Mouse (Mus musculus) kidney, embryonic 16.5 days (tissue): ENCODE results near the gene Ada. TPM values are rescaled to one million over a fixed set of nuclear protein-coding genes. Genes with fewer than 3 reads are reported as not detected.

ENCODE experiments used
- ATAC-seq: fragments of 200-750 bp; cut with Nextera tagmentation; 2 replicates; pipeline ENCODE4 v1.8.0; 2017; ENCODE audit warnings: moderate TSS enrichment; ENCODE audit not compliant: low FRiP score, low TSS enrichment
- H3K27ac ChIP-seq: fragments of 300-500 bp; sonication (generic); 2 replicates; pipeline ENCODE4 v1.5.1; 2014; ENCODE audit warnings: low read length
- H3K27me3 ChIP-seq: fragments of 300-500 bp; sonication (generic); 2 replicates; pipeline ENCODE4 v1.6.1; 2014; ENCODE audit warnings: low read length, control low read depth, mixed read lengths; ENCODE audit not compliant: insufficient read depth
- H3K36me3 ChIP-seq: fragments of 300-500 bp; sonication (generic); 2 replicates; pipeline ENCODE4 v1.6.1; 2014; ENCODE audit warnings: low read length, control low read depth, mixed read lengths; ENCODE audit not compliant: insufficient read depth
- H3K4me1 ChIP-seq: fragments of 300-500 bp; sonication (generic); 2 replicates; pipeline ENCODE4 v1.6.1; 2014; ENCODE audit warnings: low read length, control low read depth, mixed read lengths; ENCODE audit not compliant: insufficient read depth
- H3K4me2 ChIP-seq: fragments of 300-500 bp; sonication (generic); replicated peaks from 2 replicates; pipeline ENCODE4 v1.6.1; 2014; ENCODE audit warnings: low read depth, low read length
- H3K4me3 ChIP-seq: fragments of 300-500 bp; sonication (generic); 2 replicates; pipeline ENCODE4 v1.5.1; 2014; ENCODE audit warnings: mild to moderate bottlenecking, low read length
- H3K9ac ChIP-seq: fragments of 300-500 bp; sonication (generic); replicated peaks from 2 replicates; pipeline ENCODE4 v1.6.1; 2014; ENCODE audit warnings: low read length
- H3K9me3 ChIP-seq: fragments of 300-500 bp; sonication (generic); 2 replicates; pipeline ENCODE4 v1.6.1; 2016; ENCODE audit warnings: low read length, control low read depth
- WGBS: fragments of 180-500 bp; shearing (Covaris S2); extraction: QIAGEN DNeasy Blood & Tissue Kit; methylation state at CpG from one replicate; pipeline ENCODE4 v1.1.7; 2014; 5-methylcytosine and 5-hydroxymethylcytosine counted together
- polyA plus RNA-seq: library from polyadenylated mRNA; unstranded; fragments of >200 nt; fragmentation: Nextera tagmentation; extraction: Ambion mirVana; gene quantifications from 2 replicates; pipeline ENCODE4 v1.2.1, GENCODE M21; 2015

Ada gene
- 11.7 and 13.3 TPM in 2 replicates for polyA plus RNA-seq

- 1% methylated on average over 52 of the region's 57 CpGs for WGBS
Measured at GRCm38 (mm10) chr2:163749647-163750611, at the start of gene Ada. TSS of gene Ada (minus strand) at chr2:163750239.

GRCm38 (mm10) chr2:163798411-163798810, 48.4 kb upstream of the Ada start:
- Histone ChIP-seq H3K27ac (no peak overlapping the region), H3K9ac (no peak overlapping the region), H3K4me1 (no peaks in the 10 kb centered on the region), H3K9me3 (no peaks in the 10 kb centered on the region), H3K27me3 (no peaks in the 10 kb centered on the region), H3K4me2 (no peak overlapping the region), H3K36me3 (no peaks in the 10 kb centered on the region), H3K4me3 (no peak overlapping the region)
- ATAC-seq = no peak
- 74% methylated on average over 7 of the region's 7 CpGs for WGBS

More at GRCm38 (mm10) chr2:163749647-163750611, at the start of gene Ada:
- Histone ChIP-seq H3K27me3 (peaks cover 10% of the 10 kb centered on the region; the same call in 1 of the 2 replicates), H3K36me3 (no peaks in the 10 kb centered on the region), H3K4me1 (0 out of 2 replicates have a peak, but pooled peaks cover 5% of the 10 kb centered on the region), H3K9me3 (no peaks in the 10 kb centered on the region), H3K4me3 (peak within 1 kb of the TSS; percentile 62), H3K27ac (no peak within 1 kb of the TSS), H3K4me2 (peak within 1 kb of the TSS; percentile 99), H3K9ac (peak within 1 kb of the TSS; percentile 72)
- ATAC-seq = peak; percentile 82

- H3K4me2 ChIP-seq = no peak overlapping the region
- H3K4me3 ChIP-seq = no peak overlapping the region
- H3K36me3 ChIP-seq = no peaks in the 10 kb centered on the region
- 74% methylated on average over 4 of the region's 4 CpGs for WGBS
- H3K4me1 ChIP-seq = no peaks in the 10 kb centered on the region
- no peaks in the 10 kb centered on the region for H3K9me3 ChIP-seq
- no peak overlapping the region for H3K27ac ChIP-seq
- ATAC-seq = 0 out of 2 replicates have a peak, but pooled peaks have one; percentile 27
- H3K27me3 ChIP-seq = no peaks in the 10 kb centered on the region
- no peak overlapping the region for H3K9ac ChIP-seq
Measured at GRCm38 (mm10) chr2:163788484-163788883, 38.4 kb upstream of the Ada start.

DNA sequence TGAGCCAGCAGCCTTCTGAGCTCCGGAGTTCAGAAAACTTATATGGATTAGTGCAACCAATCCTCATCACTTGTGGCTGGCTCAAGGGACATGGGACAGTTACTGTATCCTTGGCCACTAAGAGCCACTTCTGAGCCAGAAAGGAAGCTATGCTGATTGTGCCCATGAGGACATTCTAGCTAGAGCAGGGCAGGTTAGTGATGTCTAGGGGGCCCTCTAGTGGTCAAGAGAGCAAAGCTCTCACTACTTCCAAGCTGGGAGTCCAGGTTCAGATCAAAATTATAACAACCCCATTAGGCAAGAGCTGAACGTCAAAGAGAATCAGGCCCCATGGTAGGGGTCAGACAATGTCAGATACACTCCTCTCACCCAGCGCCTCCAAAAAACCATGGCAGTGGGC, 37.7 kb upstream of the Ada start:
- no peak overlapping the region for H3K9ac ChIP-seq
- no peak overlapping the region for H3K4me3 ChIP-seq

DNA sequence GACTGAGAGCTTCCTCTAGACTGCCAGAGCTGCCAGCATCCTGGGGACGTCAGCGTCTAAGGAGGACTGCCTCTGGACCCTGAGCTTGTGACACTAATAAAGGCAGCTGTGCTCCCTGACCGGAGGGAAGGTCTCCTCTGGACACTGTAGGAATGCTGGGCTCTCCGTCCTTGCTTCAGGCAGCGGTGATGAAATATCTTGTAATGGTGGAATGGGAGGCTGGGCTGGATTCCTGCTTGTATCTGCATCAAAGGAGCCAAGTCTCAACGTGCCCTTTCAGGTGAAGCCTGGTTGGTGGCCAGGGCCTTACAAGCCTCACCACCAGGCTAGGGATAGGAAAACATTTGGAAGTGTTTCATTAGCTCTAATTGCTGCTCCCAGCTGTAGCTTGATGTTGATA, 37.0 kb upstream of the Ada start:
- Histone ChIP-seq H3K4me1 (no peaks in the 10 kb centered on the region), H3K9ac (no peak overlapping the region), H3K27ac (no peak overlapping the region), H3K4me2 (no peak overlapping the region), H3K4me3 (no peak overlapping the region), H3K9me3 (no peaks in the 10 kb centered on the region), H3K36me3 (no peaks in the 10 kb centered on the region), H3K27me3 (no peaks in the 10 kb centered on the region)
- no peak for ATAC-seq
- WGBS = 85% methylated on average over 6 of the region's 6 CpGs

More for the DNA sequence above, 37.7 kb upstream of the Ada start:
- 51% methylated on average over 3 of the region's 3 CpGs for WGBS
- H3K27me3 ChIP-seq = no peaks in the 10 kb centered on the region
- peak; percentile 75 for ATAC-seq
- H3K4me2 ChIP-seq = no peak overlapping the region
- H3K36me3 ChIP-seq = no peaks in the 10 kb centered on the region
- no peak overlapping the region for H3K27ac ChIP-seq
- no peaks in the 10 kb centered on the region for H3K9me3 ChIP-seq
- no peaks in the 10 kb centered on the region for H3K4me1 ChIP-seq

GRCm38 (mm10) chr2:163783901-163784300, 33.9 kb upstream of the Ada start:
- no peak for ATAC-seq
- Histone ChIP-seq H3K27ac (no peak overlapping the region), H3K27me3 (no peaks in the 10 kb centered on the region), H3K36me3 (no peaks in the 10 kb centered on the region), H3K9ac (no peak overlapping the region), H3K4me3 (no peak overlapping the region), H3K4me1 (no peaks in the 10 kb centered on the region), H3K4me2 (no peak overlapping the region), H3K9me3 (no peaks in the 10 kb centered on the region)
- 56% methylated on average over 4 of the region's 4 CpGs for WGBS

DNA sequence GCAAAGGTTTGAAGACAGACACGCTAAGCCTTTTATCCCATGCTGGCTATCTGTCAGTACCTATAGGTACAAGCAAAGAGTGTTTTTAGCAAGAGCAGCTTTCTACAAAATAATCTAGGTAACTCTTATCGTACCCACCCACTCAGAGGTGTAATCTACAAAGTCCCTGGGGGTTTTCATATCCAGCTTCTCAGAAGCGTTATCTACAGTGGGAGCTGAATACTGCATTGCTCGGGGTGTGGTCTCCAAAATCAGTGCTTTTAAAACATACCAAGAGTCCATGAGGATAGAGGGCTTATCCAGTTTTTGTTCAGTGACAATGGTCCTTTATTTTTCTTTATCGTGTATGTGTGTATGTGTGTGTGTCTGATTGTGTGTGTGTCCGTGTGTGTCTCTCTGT, 33.3 kb upstream of the Ada start:
- H3K9me3 ChIP-seq = no peaks in the 10 kb centered on the region
- no peak overlapping the region for H3K9ac ChIP-seq
- no peaks in the 10 kb centered on the region for H3K36me3 ChIP-seq
- no peak overlapping the region for H3K4me2 ChIP-seq
- WGBS = 86% methylated on average over 6 of the region's 6 CpGs
- H3K4me3 ChIP-seq = no peak overlapping the region
- H3K27ac ChIP-seq = no peak overlapping the region
- no peaks in the 10 kb centered on the region for H3K4me1 ChIP-seq
- H3K27me3 ChIP-seq = no peaks in the 10 kb centered on the region
- ATAC-seq = no peak

DNA sequence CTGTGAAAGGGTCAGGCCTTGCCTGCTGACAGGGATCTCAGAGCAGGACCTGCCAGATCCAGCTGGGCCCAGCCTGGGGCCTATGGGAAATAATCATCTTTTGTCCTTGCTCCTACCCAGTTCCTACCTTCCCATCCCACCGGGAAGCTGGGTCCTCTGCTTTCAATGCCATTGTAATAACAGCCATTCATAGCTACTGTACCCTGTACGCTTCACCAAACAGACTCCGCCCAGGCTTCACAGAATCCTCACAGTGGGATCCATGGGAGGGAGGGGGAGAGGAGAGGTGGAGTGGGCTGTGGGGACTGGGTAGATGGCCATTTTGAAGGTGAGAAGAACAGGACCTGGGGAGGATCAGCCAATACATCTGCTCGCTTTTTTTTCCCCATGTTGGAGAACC, 28.9 kb upstream of the Ada start:
- WGBS = 73% methylated on average over 4 of the region's 4 CpGs
- Histone ChIP-seq H3K4me1 (no peaks in the 10 kb centered on the region), H3K9me3 (no peaks in the 10 kb centered on the region), H3K4me2 (no peak overlapping the region), H3K9ac (no peak overlapping the region), H3K36me3 (no peaks in the 10 kb centered on the region), H3K27me3 (no peaks in the 10 kb centered on the region), H3K4me3 (no peak overlapping the region), H3K27ac (no peak overlapping the region)
- ATAC-seq = no peak

GRCm38 (mm10) chr2:163777061-163777460, 27.0 kb upstream of the Ada start:
- no peak overlapping the region for H3K9ac ChIP-seq
- H3K9me3 ChIP-seq = no peaks in the 10 kb centered on the region
- ATAC-seq = no peak

GRCm38 (mm10) chr2:163776661-163777060, 26.6 kb upstream of the Ada start:
- 20% methylated on average over 13 of the region's 13 CpGs for WGBS
- Histone ChIP-seq H3K27ac (no peak overlapping the region), H3K4me3 (no peak overlapping the region)

More at GRCm38 (mm10) chr2:163777061-163777460, 27.0 kb upstream of the Ada start:
- H3K27ac ChIP-seq = no peak overlapping the region
- H3K4me3 ChIP-seq = no peak overlapping the region
- no peaks in the 10 kb centered on the region for H3K36me3 ChIP-seq
- H3K4me1 ChIP-seq = no peaks in the 10 kb centered on the region
- no peak overlapping the region for H3K4me2 ChIP-seq
- 5% methylated on average over 2 of the region's 2 CpGs for WGBS
- no peaks in the 10 kb centered on the region for H3K27me3 ChIP-seq

More at GRCm38 (mm10) chr2:163776661-163777060, 26.6 kb upstream of the Ada start:
- Histone ChIP-seq H3K36me3 (no peaks in the 10 kb centered on the region), H3K4me1 (no peaks in the 10 kb centered on the region), H3K9me3 (no peaks in the 10 kb centered on the region), H3K9ac (no peak overlapping the region), H3K4me2 (no peak overlapping the region), H3K27me3 (no peaks in the 10 kb centered on the region)
- no peak for ATAC-seq
